Mouse (Mus musculus) heart, adult 9 months (tissue): ENCODE measurements at regions not wholly inside any gene's neighbourhood (a gene's known extent, or its start where the extent isn't known, plus 50 kb on each side); places are given as distances from the start of the nearest gene placed in this dataset.

ENCODE experiments used
- DNase-seq, 2 experiments: peaks; one replicate each; pipeline ENCODE4 v3.0.0; 2022; ENCODE audit warnings: low spot score in 2 of 2

DNA sequence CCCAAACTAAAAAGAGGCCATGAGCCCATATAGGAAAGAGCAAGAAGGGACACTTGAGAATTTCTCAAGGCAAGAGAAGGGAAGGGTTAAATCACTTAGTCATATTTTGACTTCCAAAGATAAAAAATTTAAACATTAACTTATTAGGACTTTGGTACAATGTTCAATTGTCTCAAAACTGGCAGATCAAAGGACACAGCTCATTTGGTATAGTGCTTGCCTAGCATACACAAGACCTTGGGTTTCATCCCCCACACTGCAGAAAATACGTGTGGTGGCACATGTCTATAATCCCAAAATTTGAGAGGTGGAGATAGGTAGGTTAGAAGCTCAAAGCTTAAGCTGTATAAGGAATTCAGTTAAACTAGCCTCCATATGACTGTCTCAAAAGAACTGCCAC lies 658.4 kb upstream of the Pfkp start:
- no peak for DNase-seq

DNA sequence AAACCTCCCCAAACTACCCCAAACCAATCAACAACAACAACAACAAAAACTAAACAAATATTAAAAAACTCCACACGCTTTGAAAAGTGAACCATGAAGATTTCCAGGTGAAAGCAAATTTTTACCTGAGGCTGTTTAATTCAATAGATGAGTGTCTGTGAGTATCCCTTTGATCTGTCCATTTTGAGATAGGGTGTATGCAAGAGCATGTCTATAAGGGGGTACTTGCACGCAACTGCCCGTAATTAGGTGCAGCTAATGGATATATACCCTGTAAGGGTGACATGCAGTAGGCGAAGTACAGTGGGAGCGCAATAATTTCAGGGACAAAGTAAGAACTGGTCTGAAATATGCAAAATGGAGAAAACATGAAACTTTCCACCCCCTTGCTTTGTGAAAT lies 658.8 kb upstream of the Pfkp start:
- no peak for DNase-seq

DNA sequence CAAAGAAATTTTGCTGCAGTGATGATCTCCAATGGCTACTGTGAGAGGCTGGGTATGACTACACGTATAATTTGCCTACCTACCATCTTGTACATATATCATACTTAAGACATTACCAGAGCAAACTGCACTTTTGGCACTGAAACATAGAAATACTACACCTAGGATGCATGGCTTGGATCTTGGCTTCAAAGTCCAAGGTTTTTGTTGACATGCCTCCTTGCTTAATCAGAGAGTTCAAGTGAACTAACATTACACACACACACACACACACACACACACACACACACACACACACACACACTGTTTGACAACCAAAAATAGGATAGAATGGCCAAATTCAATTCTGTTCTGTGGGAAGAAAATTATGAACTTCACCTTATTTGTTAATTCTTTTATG lies 664.9 kb upstream of the Pfkp start:
- no peak for DNase-seq

DNA sequence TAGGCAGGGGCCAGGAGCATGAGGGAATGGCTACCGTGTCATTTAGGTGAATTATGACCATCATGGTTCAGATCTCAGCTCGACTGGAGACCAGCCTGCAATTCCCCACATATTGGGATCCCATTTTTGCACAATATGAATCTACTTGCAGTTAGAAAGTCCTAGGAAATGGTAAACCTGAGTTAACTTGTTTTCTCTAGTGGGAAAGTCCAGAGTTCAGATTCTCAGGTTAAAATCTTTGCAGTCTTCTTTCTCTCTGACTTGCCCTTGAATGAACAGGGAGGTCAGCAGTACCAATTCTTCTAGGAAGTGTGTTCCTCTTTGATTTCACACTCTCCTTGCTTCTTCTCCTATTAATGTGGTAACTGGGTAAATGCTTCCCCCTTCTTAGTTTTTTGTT lies 681.6 kb upstream of the Pfkp start:
- DNase-seq: no peak

DNA sequence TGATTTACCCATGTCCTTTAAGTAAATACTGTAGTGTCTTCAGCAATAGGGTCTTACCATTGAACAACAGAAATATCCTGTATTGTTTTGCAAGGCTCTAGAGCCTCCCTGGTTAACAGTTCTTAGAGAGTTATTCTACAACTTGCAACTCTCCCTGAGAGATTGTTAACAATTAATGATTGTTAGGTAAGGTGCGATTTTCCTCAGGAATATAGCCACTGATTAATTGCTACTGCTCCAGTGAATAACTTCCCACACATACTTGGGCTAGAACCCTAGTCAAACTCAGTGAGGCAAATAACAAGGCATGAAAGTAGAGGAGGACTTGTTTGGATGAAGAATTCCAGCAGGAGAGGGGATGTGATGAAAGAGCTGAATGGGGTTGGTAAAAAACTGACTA lies 697.2 kb upstream of the Pfkp start:
- DNase-seq: no peak

DNA sequence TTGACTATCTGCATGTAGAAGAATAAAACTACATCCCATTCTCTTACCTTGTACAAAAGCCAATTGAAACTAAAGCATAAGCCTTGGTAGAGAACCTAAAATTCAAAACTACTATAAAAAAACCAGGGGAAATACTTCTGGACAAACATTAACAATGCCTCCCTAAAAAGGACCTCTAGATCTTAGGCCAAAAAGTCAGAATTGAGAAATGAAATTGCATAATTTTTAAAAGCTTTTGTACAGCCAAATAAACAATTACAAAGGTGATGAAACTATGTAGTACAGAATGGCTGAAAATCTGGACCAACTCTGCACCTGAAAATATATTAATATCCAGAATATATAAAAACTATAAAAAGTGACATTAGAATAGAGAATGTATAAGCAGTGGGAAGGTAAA lies 699.9 kb upstream of the Pfkp start:
- no peak for DNase-seq

DNA sequence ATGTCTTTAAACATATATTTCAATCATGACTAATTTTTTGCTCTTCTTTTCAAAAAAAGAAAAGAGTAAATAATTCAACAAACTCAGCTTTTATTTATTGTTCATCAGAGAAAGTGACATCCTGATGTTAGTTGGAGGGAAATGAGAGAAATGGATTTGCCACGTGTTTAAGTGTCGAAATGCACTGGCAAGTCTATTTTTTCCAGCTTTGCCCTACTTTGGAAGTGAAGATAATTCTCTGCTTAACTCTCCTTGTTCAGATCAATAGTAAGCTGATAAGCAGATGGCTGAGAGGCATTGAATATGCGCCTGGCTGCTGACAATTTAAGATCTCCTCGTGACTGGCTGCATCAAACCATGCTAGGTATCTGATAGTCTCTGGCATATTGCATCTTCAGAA lies 704.4 kb upstream of the Pfkp start:
- DNase-seq: no peak

DNA sequence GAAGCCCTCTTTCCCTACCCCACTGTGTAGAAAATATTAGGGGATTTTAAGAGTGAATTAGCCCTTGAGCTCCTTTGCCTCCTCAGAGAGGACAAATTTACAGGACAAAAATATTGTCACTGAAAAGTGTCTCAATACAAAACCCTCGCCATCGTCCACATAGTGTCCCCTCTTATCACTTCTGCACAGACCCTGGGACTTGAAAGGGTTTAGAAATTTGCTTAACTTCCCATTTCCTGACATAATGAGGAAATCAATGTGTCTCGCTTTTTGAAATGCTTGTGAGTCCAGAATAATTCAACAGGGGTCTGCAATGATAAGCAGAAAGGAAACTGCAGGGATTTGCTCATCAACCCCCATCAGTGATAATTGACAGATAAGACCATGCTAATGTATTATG lies 708.5 kb upstream of the Pfkp start:
- DNase-seq: no peak

DNA sequence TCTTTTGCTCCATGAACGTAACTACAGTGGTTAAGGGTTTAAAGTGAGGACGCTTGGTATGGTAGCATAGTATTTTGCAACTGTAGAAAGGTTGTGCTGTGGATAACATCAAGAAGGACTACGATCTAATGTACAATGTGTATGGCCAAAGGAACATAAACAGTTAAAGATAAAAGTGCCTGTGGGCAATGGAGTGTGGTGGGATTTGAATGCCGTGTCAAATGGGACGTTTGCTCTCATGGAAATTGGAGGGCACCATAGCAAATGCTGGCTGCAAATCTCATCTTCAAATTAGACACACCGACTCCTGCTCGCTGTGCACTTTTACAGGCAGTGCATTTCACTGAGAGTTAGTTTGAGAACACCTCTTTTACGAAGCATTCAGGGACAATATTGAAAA lies 725.0 kb upstream of the Pfkp start:
- DNase-seq: no peak

DNA sequence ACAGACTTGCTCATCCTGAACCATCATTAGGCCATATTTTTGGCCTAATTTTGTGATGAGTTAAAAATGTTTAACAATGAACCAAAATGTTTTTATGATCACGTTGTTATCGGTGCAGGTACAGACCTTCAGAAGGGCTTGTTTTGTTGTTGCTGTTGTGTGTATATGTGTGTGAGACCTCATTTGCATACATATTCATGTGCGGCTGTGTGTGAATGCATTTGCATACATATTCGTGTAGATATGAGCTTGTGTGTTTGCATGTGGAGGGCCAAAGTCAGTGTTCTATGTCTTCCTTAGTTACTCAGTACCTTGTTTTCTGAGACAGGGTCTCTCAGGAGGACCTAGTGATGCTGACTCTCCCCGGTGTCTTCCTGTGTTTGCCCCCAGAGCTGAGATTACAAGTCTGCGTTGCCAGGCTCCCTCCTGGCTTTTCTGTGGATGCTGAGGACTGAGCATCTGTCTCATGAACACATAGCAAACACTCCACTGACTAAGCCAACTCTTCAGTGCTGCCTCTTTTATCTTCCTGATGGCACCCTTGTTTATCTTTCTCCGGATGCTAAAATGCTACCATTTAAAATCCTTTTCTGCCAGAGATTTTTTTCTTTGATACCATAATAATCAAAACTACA lies 726.5 kb upstream of the Pfkp start:
- no peak for DNase-seq

DNA sequence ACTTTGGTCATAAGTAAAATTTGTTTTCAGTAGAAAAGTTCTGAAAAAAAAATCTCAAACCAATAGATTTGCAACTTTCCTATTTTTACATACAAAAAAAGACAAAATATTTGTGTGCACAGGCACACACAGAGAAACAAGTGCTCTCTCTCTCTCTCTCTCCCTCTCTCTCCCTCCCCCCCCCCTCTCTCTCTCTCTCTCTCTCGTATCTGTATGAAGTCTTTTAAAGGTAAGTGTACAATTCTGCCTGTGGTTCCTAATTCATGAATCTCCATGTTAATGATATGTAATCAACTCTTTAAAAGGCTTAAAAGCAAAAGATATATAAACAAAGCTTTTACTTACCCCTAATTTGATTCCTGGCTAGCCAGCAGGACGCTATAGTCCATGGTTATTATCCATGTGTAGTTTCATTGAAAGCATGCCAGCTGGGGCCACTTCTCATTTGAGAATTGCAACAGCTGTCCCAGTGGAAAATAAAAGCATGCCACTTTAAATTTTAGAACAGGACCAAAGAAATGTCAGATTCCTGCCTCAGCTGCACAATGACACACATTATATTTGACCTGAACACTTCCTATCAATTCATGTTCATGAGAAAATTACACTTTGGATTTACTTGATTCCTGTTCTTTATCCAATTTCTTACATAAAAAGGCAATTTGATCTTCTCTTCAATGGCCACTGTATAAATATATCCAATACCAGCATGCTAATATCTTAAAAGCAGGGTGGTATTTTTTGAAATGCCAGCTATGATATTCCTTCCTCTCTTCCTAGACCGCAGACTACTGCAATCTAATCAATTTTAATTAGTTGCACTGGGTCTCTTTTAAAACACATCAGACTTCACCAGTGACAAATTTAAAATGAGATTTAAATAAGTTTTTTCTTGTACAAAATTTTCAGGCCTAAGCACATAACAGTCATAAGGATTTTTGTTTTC lies 766.0 kb upstream of the Pfkp start:
- DNase-seq: no peak

DNA sequence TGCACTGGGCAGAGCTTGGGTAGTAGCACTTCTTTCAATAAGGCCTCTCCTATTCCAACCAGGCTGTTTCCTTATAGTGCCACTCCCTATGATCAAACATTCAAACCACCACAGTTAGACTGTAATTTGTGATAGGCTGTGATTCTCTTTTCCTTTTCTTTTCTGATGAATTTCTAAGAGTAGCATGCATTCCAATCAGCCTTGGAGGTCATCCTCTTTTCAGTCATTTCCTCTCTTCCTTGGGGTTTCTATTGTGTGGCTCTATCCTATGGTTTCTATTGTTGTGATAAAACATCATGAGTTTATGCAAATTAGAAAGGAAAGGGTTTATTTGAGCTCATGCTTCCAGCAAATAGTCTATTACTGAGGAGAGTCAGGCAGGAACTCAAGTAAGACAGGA lies 774.9 kb upstream of the Adarb2 start:
- no peak for DNase-seq

DNA sequence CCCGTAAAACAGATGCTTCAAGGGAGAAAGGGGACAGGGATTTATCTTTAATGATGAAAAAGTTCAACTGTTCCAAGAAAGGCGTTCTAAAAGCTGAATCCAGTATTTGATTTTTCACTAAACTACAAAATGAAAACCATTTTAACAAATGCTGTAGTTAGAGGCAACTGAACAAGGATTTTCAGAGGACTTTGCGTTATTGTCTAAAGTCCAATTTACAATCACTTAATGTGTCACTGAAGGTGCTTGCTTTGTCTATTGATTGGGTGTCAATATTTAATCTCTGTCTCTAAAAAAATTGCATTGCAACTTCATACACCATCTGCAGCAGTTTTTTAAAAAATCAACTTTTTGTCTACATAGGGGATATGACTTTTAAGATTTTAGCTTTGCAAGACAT lies 773.4 kb upstream of the Adarb2 start:
- no peak for DNase-seq

DNA sequence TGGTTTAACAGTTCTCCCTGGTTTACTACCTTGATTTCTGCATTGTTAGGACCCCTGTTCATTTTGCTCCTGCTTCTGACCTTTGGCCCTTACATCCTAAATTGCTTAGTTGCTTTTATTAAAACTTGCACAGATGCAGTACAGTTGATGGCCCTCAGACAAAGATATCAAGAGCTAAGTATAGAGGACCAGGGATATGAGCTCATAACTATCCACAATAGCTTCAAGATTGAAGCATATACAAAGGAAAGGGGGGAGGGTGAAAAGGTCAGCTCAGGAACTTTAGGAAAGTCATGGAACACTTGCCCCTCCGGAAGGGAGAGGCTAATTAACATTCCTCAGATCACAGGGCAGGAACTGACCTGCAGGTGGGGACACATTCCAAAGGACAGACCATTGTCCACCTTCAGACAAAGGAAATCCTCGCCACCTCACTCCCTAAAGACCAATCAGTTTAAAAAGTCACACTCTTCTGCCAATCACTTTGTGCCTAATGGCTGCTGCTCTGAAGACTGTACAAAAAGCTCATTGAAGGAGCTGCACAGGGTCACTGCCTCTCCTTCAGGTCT lies 751.1 kb upstream of the Adarb2 start:
- peak in 1 of 2 experiments; percentile 6 for DNase-seq

DNA sequence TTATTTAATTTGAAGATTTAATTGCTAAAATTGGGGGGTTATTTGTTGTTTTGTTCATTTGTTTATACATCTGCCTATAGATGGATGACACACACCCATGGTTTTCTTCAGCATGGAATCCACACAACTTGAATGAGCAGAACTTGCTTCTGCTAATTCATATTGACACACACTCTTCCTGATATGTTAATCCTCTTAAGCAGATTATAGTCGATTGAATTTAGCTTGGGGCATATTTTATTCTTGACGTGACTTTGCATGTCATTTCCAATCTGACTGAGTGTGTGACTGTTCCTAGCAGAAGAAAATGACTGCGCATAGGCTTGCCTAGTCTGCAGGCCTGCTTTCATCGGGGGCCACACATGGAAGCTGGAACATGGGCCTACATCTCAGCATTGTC lies 727.0 kb upstream of the Adarb2 start:
- no peak for DNase-seq

DNA sequence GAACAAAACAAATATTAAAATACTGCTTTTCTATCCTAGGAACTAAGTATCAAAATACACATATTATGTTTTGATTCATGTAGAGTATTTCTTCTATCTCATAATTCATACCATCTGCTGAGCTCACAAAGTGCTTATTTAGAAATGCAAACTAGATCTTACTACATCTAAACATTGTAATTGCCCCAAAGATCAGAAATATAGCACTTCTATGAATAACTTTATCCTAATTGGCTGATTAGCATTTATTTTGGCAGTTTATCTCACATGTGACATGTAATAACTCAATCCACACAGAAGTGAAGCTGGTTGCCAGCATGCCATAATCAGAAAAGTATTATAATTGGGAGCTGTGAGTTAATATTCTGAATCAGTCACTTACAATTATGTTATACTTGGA lies 684.6 kb upstream of the Adarb2 start:
- DNase-seq: no peak

DNA sequence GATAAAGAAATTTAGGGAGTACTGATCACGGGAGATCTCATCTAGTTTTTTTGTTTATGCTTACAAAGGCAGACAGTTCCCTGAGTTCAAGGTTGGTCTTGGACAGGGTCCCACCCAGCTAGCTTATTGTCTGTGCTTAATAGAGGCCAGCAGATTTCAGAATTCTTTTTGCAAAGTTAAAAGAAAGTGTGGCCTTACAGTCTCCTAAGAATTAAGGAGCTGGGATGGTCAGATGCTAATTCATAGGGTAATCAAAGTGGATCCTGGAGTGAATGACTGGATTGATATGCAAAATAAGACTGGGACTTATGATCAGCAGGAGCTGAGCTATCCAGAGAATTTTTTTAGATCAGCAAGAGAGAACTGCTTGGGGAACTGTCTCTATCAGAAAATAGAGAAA lies 678.2 kb upstream of the Adarb2 start:
- no peak for DNase-seq

DNA sequence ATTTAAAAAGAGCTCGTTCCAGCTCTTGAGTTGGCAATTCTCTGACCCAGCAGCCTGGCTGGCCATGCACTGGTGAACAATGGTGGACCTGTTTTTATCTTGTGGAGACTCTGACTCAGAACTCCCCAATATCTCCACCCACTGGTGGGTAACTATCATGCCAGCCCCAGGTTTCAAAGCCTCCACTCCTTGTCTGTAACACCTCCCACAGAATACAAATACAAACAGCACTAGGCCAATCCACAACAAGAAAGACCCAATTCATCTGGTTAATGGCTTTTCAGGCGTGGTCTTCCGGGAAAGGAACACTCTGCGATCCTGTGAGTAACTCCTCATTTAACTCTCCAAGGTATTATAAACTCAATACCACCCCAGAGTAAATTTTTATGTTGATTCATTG lies 663.8 kb upstream of the Adarb2 start:
- DNase-seq: no peak

DNA sequence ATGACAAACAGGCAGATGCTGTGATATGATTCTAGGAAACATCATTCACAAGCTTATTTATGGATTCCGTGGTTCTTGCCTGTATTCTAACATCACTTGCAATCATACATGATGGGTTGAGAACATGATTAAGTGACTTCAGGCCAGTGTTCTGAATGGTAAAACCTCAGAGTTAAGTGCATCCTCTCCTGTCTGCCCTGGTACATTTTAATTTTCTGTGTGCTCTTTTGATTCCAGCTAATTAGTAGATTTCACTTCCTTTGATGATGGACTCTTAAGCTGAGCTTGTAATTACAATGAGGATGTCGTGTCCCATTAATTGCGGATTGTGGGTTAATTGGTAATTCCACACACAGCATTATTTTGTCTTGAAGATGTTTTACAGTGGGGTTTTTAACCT lies 618.6 kb upstream of the Adarb2 start:
- DNase-seq: no peak
